Mouse (Mus musculus) lung, embryonic 14.5 days (tissue): ENCODE data around the gene Cobll1. TPM values are rescaled to one million over a fixed set of nuclear protein-coding genes. Genes with fewer than 3 reads are reported as not detected.

Experiments used
- ATAC-seq: fragments of 200-750 bp; cut with Nextera tagmentation; 2 replicates; pipeline ENCODE4 v1.8.0; 2017; ENCODE audit warnings: mild to moderate bottlenecking, moderate TSS enrichment, moderate library complexity; ENCODE audit not compliant: insufficient read depth
- DNase-seq: peaks from one replicate; pipeline ENCODE4 v3.0.0-alpha.2; 2015
- H3K27ac ChIP-seq: fragments of 300-500 bp; sonication (generic); 2 replicates; pipeline ENCODE4 v1.5.1; 2014; ENCODE audit warnings: low read depth, mild to moderate bottlenecking, moderate library complexity
- H3K27me3 ChIP-seq: fragments of 300-500 bp; sonication (generic); 2 replicates; pipeline ENCODE4 v1.6.1; 2014; ENCODE audit warnings: low read length, control low read depth; ENCODE audit not compliant: insufficient read depth
- H3K36me3 ChIP-seq: fragments of 300-500 bp; sonication (generic); 2 replicates; pipeline ENCODE4 v1.6.1; 2014; ENCODE audit warnings: control low read depth; ENCODE audit not compliant: insufficient read depth
- H3K4me1 ChIP-seq: fragments of 300-500 bp; sonication (generic); 2 replicates; pipeline ENCODE4 v1.6.1; 2014; ENCODE audit warnings: antibody characterized with exemption, control low read depth; ENCODE audit not compliant: insufficient read depth
- H3K4me2 ChIP-seq: fragments of 300-500 bp; sonication (generic); 2 replicates; pipeline ENCODE4 v1.6.1; 2014; ENCODE audit warnings: mild to moderate bottlenecking
- H3K4me3 ChIP-seq: fragments of 300-500 bp; sonication (generic); 2 replicates; pipeline ENCODE4 v1.5.1; 2014; ENCODE audit warnings: low read depth, low read length
- H3K9ac ChIP-seq: fragments of 300-500 bp; sonication (generic); 2 replicates; pipeline ENCODE4 v1.6.1; 2014
- H3K9me3 ChIP-seq: fragments of 300-500 bp; sonication (generic); 2 replicates; pipeline ENCODE4 v1.6.1; 2016; ENCODE audit warnings: low read depth, low read length, control low read depth
- CTCF ChIP-seq: IDR thresholded peaks from 2 replicates; pipeline ENCODE4 v1.5.1; 2016; ENCODE audit warnings: antibody characterized with exemption, low read depth
- WGBS: fragments of 180-500 bp; shearing (Covaris S2); extraction: QIAGEN DNeasy Blood & Tissue Kit; methylation state at CpG from one replicate; pipeline ENCODE4 v1.1.7; 2014; 5-methylcytosine and 5-hydroxymethylcytosine counted together
- polyA plus RNA-seq: library from polyadenylated mRNA; unstranded; fragments of >200 nt; fragmentation: Nextera tagmentation; extraction: Ambion mirVana; gene quantifications from 2 replicates; pipeline ENCODE4 v1.2.1, GENCODE M21; 2014

The Cobll1 gene
- polyA plus RNA-seq, 1 experiment from 2014 or later = 10.7 TPM

- no peak for TF ChIP-seq CTCF
- H3K4me2 ChIP-seq = no peak overlapping the region
- H3K27ac ChIP-seq = no peak overlapping the region
- no peak overlapping the region for H3K4me3 ChIP-seq
- no peaks in the 10 kb centered on the region for H3K9me3 ChIP-seq
- H3K9ac ChIP-seq = no peak overlapping the region
- no peak for DNase-seq
- WGBS = 95% methylated on average over 3 of the region's 3 CpGs
- H3K36me3 ChIP-seq = no peaks in the 10 kb centered on the region
- ATAC-seq = no peak
- H3K4me1 ChIP-seq = peaks cover 9% of the 10 kb centered on the region; the same call in 1 of the 2 replicates
- H3K27me3 ChIP-seq = no peaks in the 10 kb centered on the region
Measured at GRCm38 (mm10) chr2:65187164-65187563, 52.0 kb downstream of the Cobll1 start.

- Histone ChIP-seq H3K4me1 (no peaks in the 10 kb centered on the region; the same call in 1 of the 2 replicates), H3K4me2 (no peak overlapping the region), H3K4me3 (no peak overlapping the region), H3K9ac (no peak overlapping the region), H3K27ac (no peak overlapping the region; the same call in 1 of the 2 replicates), H3K36me3 (no peaks in the 10 kb centered on the region), H3K27me3 (no peaks in the 10 kb centered on the region), H3K9me3 (no peaks in the 10 kb centered on the region)
- no peak for ATAC-seq
- 38% methylated on average over 2 of the region's 2 CpGs for WGBS
- DNase-seq = peak; percentile 47
- TF ChIP-seq CTCF = no peak
Measured at GRCm38 (mm10) chr2:65182747-65183146, 56.5 kb downstream of the Cobll1 start.

- Histone ChIP-seq H3K4me3 (no peak overlapping the region), H3K27me3 (no peaks in the 10 kb centered on the region), H3K4me1 (no peaks in the 10 kb centered on the region; the same call in 1 of the 2 replicates), H3K36me3 (no peaks in the 10 kb centered on the region), H3K9ac (no peak overlapping the region), H3K9me3 (no peaks in the 10 kb centered on the region), H3K27ac (no peak overlapping the region), H3K4me2 (no peak overlapping the region)
- 78% methylated on average over 8 of the region's 8 CpGs for whole genome bisulfite sequencing
- no peak for DNase-seq
- no peak for ATAC-seq
- no peak for TF ChIP-seq CTCF
Measured at GRCm38 (mm10) chr2:65181736-65182135, 57.5 kb downstream of the Cobll1 start.

GRCm38 (mm10) chr2:65181066-65181716 lies 58.0 kb downstream of the Cobll1 start:
- Histone ChIP-seq H3K9me3 (no peaks in the 10 kb centered on the region), H3K27me3 (no peaks in the 10 kb centered on the region), H3K4me1 (no peaks in the 10 kb centered on the region; the same call in 1 of the 2 replicates), H3K4me3 (no peak overlapping the region), H3K4me2 (peak overlapping the region; percentile 21; the same call in 1 of the 2 replicates), H3K36me3 (no peaks in the 10 kb centered on the region), H3K27ac (no peak overlapping the region), H3K9ac (no peak overlapping the region)
- TF ChIP-seq CTCF = no peak
- peak; percentile 56 for DNase-seq
- WGBS = 35% methylated on average over 9 of the region's 9 CpGs
- ATAC-seq = peak; percentile 76; the same call in 1 of the 2 replicates

DNA sequence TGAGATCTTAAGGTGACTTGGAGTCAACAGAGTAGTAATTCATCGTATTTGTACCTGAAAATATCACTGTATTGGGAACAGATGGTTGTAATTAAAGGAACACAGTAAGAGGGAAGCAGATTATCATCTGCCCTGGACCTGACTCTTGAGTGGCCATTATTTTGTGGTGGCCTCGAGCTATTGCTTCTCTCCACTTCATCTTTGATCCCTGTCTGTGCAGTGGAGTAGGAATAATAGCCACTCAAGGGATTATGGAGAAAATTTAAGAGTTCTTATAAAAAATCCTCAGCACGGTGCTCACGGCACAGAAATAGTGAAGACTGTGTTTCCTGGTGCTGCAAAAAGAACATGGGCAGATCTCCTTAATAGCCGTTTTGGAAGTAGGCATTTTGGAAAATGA lies 63.6 kb downstream of the Cobll1 start:
- Histone ChIP-seq H3K36me3 (no peaks in the 10 kb centered on the region), H3K27me3 (no peaks in the 10 kb centered on the region), H3K9me3 (no peaks in the 10 kb centered on the region), H3K27ac (no peak overlapping the region), H3K4me2 (no peak overlapping the region), H3K4me3 (no peak overlapping the region), H3K9ac (no peak overlapping the region), H3K4me1 (no peaks in the 10 kb centered on the region)
- no peak for TF ChIP-seq CTCF
- ATAC-seq (no peak), DNase-seq (no peak)
- 73% methylated on average over 5 of the region's 5 CpGs for WGBS

DNA sequence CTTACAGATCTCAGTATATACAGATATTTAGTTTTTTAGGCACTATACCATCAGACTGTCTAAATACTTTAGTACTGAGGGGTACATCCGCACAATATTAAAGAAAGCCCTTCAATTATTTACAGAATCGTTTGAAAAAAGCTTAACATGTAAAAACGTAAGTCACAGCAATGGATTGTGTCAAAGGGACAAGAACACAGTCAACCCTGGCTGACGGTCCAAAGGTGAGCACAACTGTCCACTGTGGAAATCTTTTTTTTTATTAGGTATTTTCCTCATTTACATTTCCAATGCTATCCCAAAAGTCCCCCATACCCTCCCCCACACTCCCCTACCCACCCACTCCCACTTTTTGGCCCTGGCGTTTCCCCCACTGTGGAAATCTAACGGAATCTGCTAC lies 67.1 kb downstream of the Cobll1 start:
- whole genome bisulfite sequencing = 77% methylated on average over 6 of the region's 6 CpGs
- Histone ChIP-seq H3K4me3 (no peak overlapping the region), H3K4me2 (no peak overlapping the region), H3K36me3 (no peaks in the 10 kb centered on the region), H3K4me1 (no peaks in the 10 kb centered on the region), H3K27me3 (no peaks in the 10 kb centered on the region), H3K27ac (no peak overlapping the region), H3K9ac (no peak overlapping the region), H3K9me3 (no peaks in the 10 kb centered on the region)
- ATAC-seq (no peak), DNase-seq (no peak)
- TF ChIP-seq CTCF = no peak

GRCm38 (mm10) chr2:65171516-65171915 lies 67.7 kb downstream of the Cobll1 start:
- no peak for ATAC-seq
- no peaks in the 10 kb centered on the region for H3K4me1 ChIP-seq
- no peaks in the 10 kb centered on the region for H3K27me3 ChIP-seq
- no peak for TF ChIP-seq CTCF
- WGBS = 17% methylated on average over 1 of the region's 1 CpGs
- H3K4me2 ChIP-seq = no peak overlapping the region
- no peak overlapping the region for H3K27ac ChIP-seq
- H3K36me3 ChIP-seq = no peaks in the 10 kb centered on the region
- no peak for DNase-seq
- H3K9ac ChIP-seq = no peak overlapping the region
- no peaks in the 10 kb centered on the region for H3K9me3 ChIP-seq
- no peak overlapping the region for H3K4me3 ChIP-seq
